Mouse (Mus musculus): Measurements from ENCODE around the gene Nrsn1. TPM values are rescaled to one million over a fixed set of nuclear protein-coding genes. Genes with fewer than 3 reads are reported as not detected.
"Not testable (repeated sequence)": the region's sequence is repeated elsewhere in the genome, so short reads cannot be mapped to it uniquely, and the experiment has no call there.

Nrsn1 gene
- polyA plus RNA-seq (2012; rRNA removed) = 0.27 and 0.29 TPM in 2 replicates

GRCm38 (mm10) chr13:25270402-25270801 is at the start of gene Nrsn1:
TSS of gene Nrsn1 (minus strand) at chr13:25270502.
- not testable (repeated sequence) for DNase-seq (ENCODE audit: low read depth)

GRCm38 (mm10) chr13:25312059-25312458 is 41.8 kb upstream of the Nrsn1 start:
- no peak for DNase-seq (ENCODE audit: low read depth)

GRCm38 (mm10) chr13:25310068-25310467 is 39.8 kb upstream of the Nrsn1 start:
- no peak for DNase-seq (ENCODE audit: low read depth)

GRCm38 (mm10) chr13:25288736-25289135 is 18.4 kb upstream of the Nrsn1 start:
- no peak for DNase-seq (ENCODE audit: low read depth)

- no peak for DNase-seq (ENCODE audit: low read depth)
Measured at GRCm38 (mm10) chr13:25274934-25275565, 4.7 kb upstream of the Nrsn1 start.

GRCm38 (mm10) chr13:25272189-25272588 is 1.9 kb upstream of the Nrsn1 start:
- DNase-seq (ENCODE audit: low read depth) = no peak

GRCm38 (mm10) chr13:25269569-25270268 is 583 bp downstream of the Nrsn1 start:
- DNase-seq (ENCODE audit: low read depth) = no peak

GRCm38 (mm10) chr13:25269039-25269438 is 1.3 kb downstream of the Nrsn1 start:
- DNase-seq (ENCODE audit: low read depth) = no peak

GRCm38 (mm10) chr13:25262748-25263147 is 7.6 kb downstream of the Nrsn1 start:
- no peak for DNase-seq (ENCODE audit: low read depth)

GRCm38 (mm10) chr13:25257608-25258007 is 12.7 kb downstream of the Nrsn1 start:
- DNase-seq (ENCODE audit: low read depth) = no peak

GRCm38 (mm10) chr13:25254478-25255263 is 15.6 kb downstream of the Nrsn1 start:
- DNase-seq (ENCODE audit: low read depth) = no peak

- DNase-seq (ENCODE audit: low read depth) = no peak
Measured at GRCm38 (mm10) chr13:25251893-25252292, 18.4 kb downstream of the Nrsn1 start.

GRCm38 (mm10) chr13:25220186-25220787 is 50.0 kb downstream of the Nrsn1 start:
- DNase-seq (ENCODE audit: low read depth) = no peak

- no peak for DNase-seq (ENCODE audit: low read depth)
Measured at GRCm38 (mm10) chr13:25218394-25218793, 51.9 kb downstream of the Nrsn1 start.

GRCm38 (mm10) chr13:25206950-25207349 is 63.4 kb downstream of the Nrsn1 start:
- no peak for DNase-seq (ENCODE audit: low read depth)

Other genes with a start within 250 kb of the Nrsn1 start
- 2.0 and 6.0 TPM in 2 replicates for gene Dcdc2a, start 214.5 kb downstream of the Nrsn1 start, polyA plus RNA-seq (2012; rRNA removed)